ENCODE assay signal across 21 mouse cellular contexts in genomic region chr6:122528136-122528535, GRCm38 (mm10). TPM values are rescaled to one million over a fixed set of nuclear protein-coding genes. Genes with fewer than 3 reads are reported as not detected.
"Had no signal": no experiment of that assay in that cellular context is flagged by ENCODE, and none has a peak within 500 bp of the region (broad histone marks: within the 10 kb centered on the region; RNA-seq: fewer than 3 reads in every experiment).

No protein-coding gene starts in this region.

- H3K9me3 ChIP-seq: limb, embryonic 10.5 days; liver, embryonic 15.5 days; midbrain, embryonic 10.5 days; neural tube, embryonic 15.5 days; stomach, embryonic 15.5 days had no signal

- H3K4me1 ChIP-seq: liver, embryonic 15.5 days; stomach, embryonic 15.5 days had no signal

- H3K27me3 ChIP-seq: neural tube, embryonic 15.5 days; stomach, embryonic 15.5 days had no signal

- H3K4me3 ChIP-seq: limb, embryonic 10.5 days; liver, embryonic 15.5 days; midbrain, embryonic 10.5 days; myocyte; neural tube, embryonic 15.5 days; stomach, embryonic 15.5 days had no signal

- H3K36me3 ChIP-seq: limb, embryonic 10.5 days; liver, embryonic 15.5 days; midbrain, embryonic 10.5 days; neural tube, embryonic 15.5 days; stomach, embryonic 15.5 days had no signal

- DNase-seq: kidney, adult 18-20 months; kidney, postnatal 10 days; lung, adult 2 months; lung, postnatal 10 days; lung, postnatal 4 days; midbrain, embryonic 14.5 days; thymus, adult 18-20 months had no signal

- H3K9ac ChIP-seq: liver, embryonic 15.5 days; neural tube, embryonic 15.5 days; stomach, embryonic 15.5 days had no signal

- H3K27ac ChIP-seq: limb, embryonic 10.5 days; liver, embryonic 15.5 days; midbrain, embryonic 10.5 days; neural tube, embryonic 15.5 days; stomach, embryonic 15.5 days had no signal

- H3K4me2 ChIP-seq: liver, embryonic 11.5 days; liver, embryonic 15.5 days; neural tube, embryonic 15.5 days; stomach, embryonic 15.5 days had no signal

RNA-seq across cellular contexts. Expression of gene Mfap5, which starts 22.5 kb away (rescaled TPM):
- total RNA-seq: megakaryocyte, adult 5-6 weeks had no signal

RNA-seq across cellular contexts. Expression of gene Aicda, which starts 25.5 kb away (rescaled TPM):
- total RNA-seq: layer of hippocampus, postnatal 10 days; left cerebral cortex, adult 18-20 months; left cerebral cortex, postnatal 14 days; megakaryocyte, adult 5-6 weeks had no signal
- polyA plus RNA-seq: kidney, embryonic 14.5 days; limb, embryonic 10.5 days; liver, embryonic 15.5 days; lung, adult 2 months; midbrain, embryonic 10.5 days; myocyte; neural tube, embryonic 11.5 days had no signal

RNA-seq across cellular contexts. Expression of gene Rimklb, which starts 29.6 kb away (rescaled TPM):
- total RNA-seq: megakaryocyte, adult 5-6 weeks had no signal
- polyA plus RNA-seq: myocyte; spleen, adult 2 months had no signal
